Mouse (Mus musculus): ENCODE measurements at regions not wholly inside any gene's neighbourhood (a gene's known extent, or its start where the extent isn't known, plus 50 kb on each side); places are given as distances from the start of the nearest gene placed in this dataset.

GRCm38 (mm10) chr14:98877956-98878355 lies 116.2 kb downstream of the Rpl36a-ps1 start:
- no peak for TF ChIP-seq POLR2A (IDR thresholded peaks at IDR 0.05; ENCODE audit: low read depth, low read length)
- no peak for TF ChIP-seq CTCF (IDR thresholded peaks at IDR 0.05; ENCODE audit: borderline replicate concordance, insufficient read depth, low read length)
